Mouse (Mus musculus): ENCODE measurements around the gene Lsamp. TPM values are rescaled to one million over a fixed set of nuclear protein-coding genes. Genes with fewer than 3 reads are reported as not detected.

Lsamp gene
- total and polyA plus RNA-seq, 3 experiments: not detected

GRCm38 (mm10) chr16:42097510-42097909 is 2113.3 kb downstream of the Lsamp start:
- in situ Hi-C loops (cut with MboI; ENCODE audit: low pct_ligation_motif_present, low pct_unique_long_range_greater_than_20kb, low sequenced_read_pairs): no loop called here
- Histone ChIP-seq H3K9me3 (replicated peaks; ENCODE audit: low read length) (no peaks in the 10 kb centered on the region), H3K27me3 (replicated peaks) (no peaks in the 10 kb centered on the region), H3K36me3 (replicated peaks in 1 of 2; ENCODE audit: control insufficient read depth in 1 of 2, insufficient read depth in 1 of 2, low read length in 1 of 2) (no peaks in the 10 kb centered on the region), H3K4me2 (ENCODE audit: insufficient read depth, low read depth, poor library complexity, severe bottlenecking) (no peak overlapping the region), H3K9ac (ENCODE audit: insufficient read depth, low read depth) (no peak overlapping the region), H3K27ac (ENCODE audit: insufficient read depth, low read depth) (no peak overlapping the region), H3K4me3 (replicated peaks in 1 of 3; ENCODE audit: low read depth in 2 of 3, low read length in 2 of 3, poor library complexity in 1 of 3) (no peak overlapping the region), H3K79me2 (replicated peaks; ENCODE audit: control insufficient read depth, extremely low read depth, insufficient read depth, poor library complexity, severe bottlenecking) (no peaks in the 10 kb centered on the region; the same call in 1 of the 2 replicates), H3K4me1 (ENCODE audit: control insufficient read depth in 1 of 2, insufficient read depth in 2 of 2) (no peaks in the 10 kb centered on the region)
- no peak for TF ChIP-seq JUN (IDR thresholded peaks at IDR 0.05; ENCODE audit: insufficient read depth, low read depth, low read length)
- no peak for TF ChIP-seq POLR2A (IDR thresholded peaks at IDR 0.05; ENCODE audit: low read depth, low read length)
- no peak for TF ChIP-seq ETS1 (conservative IDR thresholded peaks at IDR 0.05; ENCODE audit: low read depth, low read length)
- TF ChIP-seq POLR2AphosphoS2 (IDR thresholded peaks at IDR 0.05; ENCODE audit: low read depth, low read length): no peak
- TF ChIP-seq ELF1 (IDR thresholded peaks at IDR 0.05; ENCODE audit: low read depth, low read length): no peak
- TF ChIP-seq PAX5 (IDR thresholded peaks at IDR 0.05; ENCODE audit: low read length): no peak
- TF ChIP-seq KAT2A (IDR thresholded peaks at IDR 0.05; ENCODE audit: insufficient replicate concordance, low read length): no peak
- TF ChIP-seq E2F4 (IDR thresholded peaks at IDR 0.05; ENCODE audit: insufficient replicate concordance, low read depth, low read length): no peak
- TF ChIP-seq ZMIZ1 (IDR thresholded peaks at IDR 0.05; ENCODE audit: low read depth, low read length): no peak
- TF ChIP-seq MAFK (IDR thresholded peaks at IDR 0.05; ENCODE audit: insufficient replicate concordance, low read length): no peak
- TF ChIP-seq SIN3A (IDR thresholded peaks at IDR 0.05; ENCODE audit: low read length): no peak
- TF ChIP-seq NELFE (IDR thresholded peaks at IDR 0.05; ENCODE audit: low read depth, low read length): no peak
- TF ChIP-seq RAD21 (IDR thresholded peaks at IDR 0.05; ENCODE audit: low read depth, low read length): no peak
- TF ChIP-seq ZC3H11A (IDR thresholded peaks at IDR 0.05; ENCODE audit: low read depth, low read length): no peak
- no peak for TF ChIP-seq TCF12 (IDR thresholded peaks at IDR 0.05; ENCODE audit: low read depth, low read length)
- no peak for TF ChIP-seq BHLHE40 (IDR thresholded peaks at IDR 0.05; ENCODE audit: low read depth, low read length)
- TF ChIP-seq JUND (conservative IDR thresholded peaks at IDR 0.05; ENCODE audit: low read depth, low read length): no peak
- TF ChIP-seq IRF4 (IDR thresholded peaks at IDR 0.05; ENCODE audit: low read depth, low read length): no peak
- no peak for TF ChIP-seq GABPA (IDR thresholded peaks at IDR 0.05; ENCODE audit: insufficient replicate concordance, low read depth, low read length)
- DNase-seq (ENCODE audit: extremely low read depth): no peak
- dilution Hi-C loops (cut with MboI; ENCODE audit: extremely low pct_ligation_motif_present, extremely low pct_unique_long_range_greater_than_20kb, low sequenced_read_pairs): no loop called here

- H3K4me3 ChIP-seq (replicated peaks in 1 of 3; ENCODE audit: low read depth in 2 of 3, low read length in 2 of 3, poor library complexity in 1 of 3): no peak overlapping the region
- H3K9me3 ChIP-seq (replicated peaks; ENCODE audit: low read length): no peaks in the 10 kb centered on the region
- H3K27ac ChIP-seq (ENCODE audit: insufficient read depth, low read depth): no peak overlapping the region
- no peak for TF ChIP-seq KAT2A (IDR thresholded peaks at IDR 0.05; ENCODE audit: insufficient replicate concordance, low read length)
- no peak for TF ChIP-seq RCOR1 (conservative IDR thresholded peaks at IDR 0.05; ENCODE audit: low read depth, low read length)
- TF ChIP-seq E2F4 (IDR thresholded peaks at IDR 0.05; ENCODE audit: insufficient replicate concordance, low read depth, low read length): no peak
- TF ChIP-seq JUND (conservative IDR thresholded peaks at IDR 0.05; ENCODE audit: low read depth, low read length): no peak
- no peak for TF ChIP-seq MAZ (IDR thresholded peaks at IDR 0.05; ENCODE audit: low read depth, low read length)
- no peak for TF ChIP-seq BHLHE40 (IDR thresholded peaks at IDR 0.05; ENCODE audit: low read depth, low read length)
- no peak for TF ChIP-seq USF2 (conservative IDR thresholded peaks at IDR 0.05; ENCODE audit: low read depth, low read length)
- TF ChIP-seq CTCF (conservative IDR thresholded peaks at IDR 0.05 in 1 of 2, IDR thresholded peaks at IDR 0.05 in 1 of 2; ENCODE audit: low read depth in 2 of 2, low read length in 2 of 2): no peak
- TF ChIP-seq NRF1 (IDR thresholded peaks at IDR 0.05; ENCODE audit: low read depth, low read length): no peak
- no peak for TF ChIP-seq EP300 (IDR thresholded peaks at IDR 0.05; ENCODE audit: low read length)
- no peak for TF ChIP-seq HCFC1 (IDR thresholded peaks at IDR 0.05; ENCODE audit: low read depth, low read length)
- no peak for TF ChIP-seq MXI1 (IDR thresholded peaks at IDR 0.05; ENCODE audit: low read depth, low read length)
- dilution Hi-C loops (cut with MboI; ENCODE audit: extremely low pct_ligation_motif_present, extremely low pct_unique_long_range_greater_than_20kb, low sequenced_read_pairs): no loop called here
- no peak overlapping the region for H3K4me2 ChIP-seq (ENCODE audit: insufficient read depth, low read depth, poor library complexity, severe bottlenecking)
- H3K36me3 ChIP-seq (replicated peaks in 1 of 2; ENCODE audit: control insufficient read depth in 1 of 2, insufficient read depth in 1 of 2, low read length in 1 of 2): no peaks in the 10 kb centered on the region
- DNase-seq (ENCODE audit: extremely low read depth): no peak
- in situ Hi-C loops (cut with MboI; ENCODE audit: low pct_ligation_motif_present, low pct_unique_long_range_greater_than_20kb, low sequenced_read_pairs): no loop called here
- no peaks in the 10 kb centered on the region for H3K4me1 ChIP-seq (ENCODE audit: control insufficient read depth in 1 of 2, insufficient read depth in 2 of 2)
- H3K9ac ChIP-seq (ENCODE audit: insufficient read depth, low read depth): no peak overlapping the region
- no peaks in the 10 kb centered on the region; the same call in 1 of the 2 replicates for H3K79me2 ChIP-seq (replicated peaks; ENCODE audit: control insufficient read depth, extremely low read depth, insufficient read depth, poor library complexity, severe bottlenecking)
- no peaks in the 10 kb centered on the region for H3K27me3 ChIP-seq (replicated peaks)
Observed at GRCm38 (mm10) chr16:42102186-42102585, 2118.0 kb downstream of the Lsamp start.
